Mouse (Mus musculus) kidney, adult 2 months (tissue): Measurements from ENCODE around the gene Magee2.
"Not testable (repeated sequence)": the region's sequence is repeated elsewhere in the genome, so short reads cannot be mapped to it uniquely, and the experiment has no call there.

Experiments used
- CTCF ChIP-seq: fragments of 200-500 bp; conservative IDR thresholded peaks from 2 replicates; pipeline ENCODE4 v1.5.1; 2011; ENCODE audit warnings: low read depth, mild to moderate bottlenecking, control low read depth, low read length, moderate library complexity, mixed read lengths; ENCODE audit not compliant: insufficient read depth, insufficient read length
- POLR2A ChIP-seq: fragments of 200-500 bp; IDR thresholded peaks from one replicate; pipeline ENCODE4 v1.6.1; 2011; ENCODE audit warnings: low read depth, low read length, control low read depth

GRCm38 (mm10) chrX:104813704-104814103 is 43.4 kb downstream of the Magee2 start:
- TF ChIP-seq CTCF, POLR2A: not testable (repeated sequence)
